Mouse (Mus musculus): ENCODE measurements around the gene Gm3411. TPM values are rescaled to one million over a fixed set of nuclear protein-coding genes. Genes with fewer than 3 reads are reported as not detected.
A peak's percentile ranks its signal among the peaks of the same experiment; 100 is the strongest.
"Not testable (repeated sequence)": the region's sequence is repeated elsewhere in the genome, so short reads cannot be mapped to it uniquely, and the experiment has no call there.

Gm3411 gene
- polyA plus RNA-seq (2014; fragmentation: Nextera tagmentation; extraction: Ambion mirVana): 2.1 and 2.4 TPM in 2 replicates

DNA sequence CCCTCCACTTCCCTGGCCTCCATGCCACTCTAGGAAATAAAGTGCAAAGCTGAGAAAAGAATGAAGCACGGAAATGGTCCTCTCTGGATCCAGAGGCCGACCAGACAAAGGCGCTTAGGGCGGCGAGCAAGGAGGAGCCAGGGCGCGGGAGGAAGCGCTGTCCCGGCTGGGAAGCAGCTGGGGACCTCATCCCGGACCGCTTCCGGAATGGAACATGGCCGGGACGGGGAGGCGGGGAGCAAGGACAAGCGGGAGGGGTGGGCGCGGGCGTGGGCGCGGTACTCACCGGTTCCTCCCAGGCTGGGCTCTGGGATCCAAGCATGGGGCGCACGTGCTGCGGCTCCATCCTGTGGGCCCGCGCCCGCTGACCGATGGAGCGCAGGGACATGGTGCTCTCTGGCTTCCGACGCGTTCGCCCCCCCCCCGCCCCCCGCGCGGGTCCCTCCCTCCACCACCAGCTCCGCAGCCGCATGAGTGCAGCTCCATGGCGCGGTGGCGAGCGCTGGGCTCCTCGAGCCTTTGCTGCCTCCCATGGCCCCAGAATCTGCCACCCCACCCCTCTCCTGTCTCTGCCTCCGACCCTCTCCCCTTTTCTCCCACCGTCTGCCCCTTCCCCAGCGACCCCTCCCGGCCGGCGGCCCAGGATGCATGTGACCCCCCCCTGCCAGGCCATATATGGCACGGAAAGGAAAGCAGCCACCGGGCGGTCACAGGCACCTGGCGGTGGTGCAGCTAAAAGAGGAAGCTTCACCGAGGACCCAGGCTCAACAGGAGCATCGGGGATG lies at the start of gene Gm3411:
Gm3411 (minus strand) TSS at position 320 of the 785 bp plus-strand sequence.
- not testable (repeated sequence) for H3K4me1 ChIP-seq (replicated peaks; ENCODE audit: control insufficient read depth, insufficient read depth, low read length); H3K9me3 ChIP-seq (ENCODE audit: control insufficient read depth, low read length); H3K27me3 ChIP-seq (replicated peaks; ENCODE audit: control insufficient read depth, insufficient read depth, low read length); ATAC-seq (replicated peaks; ENCODE audit: low FRiP score, low TSS enrichment, low read depth); H3K27ac ChIP-seq (ENCODE audit: low read depth); H3K36me3 ChIP-seq (ENCODE audit: control insufficient read depth, insufficient read depth, low read length)
- peak within 1 kb of the TSS; percentile 38; the same call in 1 of the 2 replicates for H3K9ac ChIP-seq (ENCODE audit: low read length)
- peak within 1 kb of the TSS; percentile 55 for H3K4me2 ChIP-seq (ENCODE audit: low read length)
- H3K4me3 ChIP-seq (ENCODE audit: low read depth, low read length): peak within 1 kb of the TSS; percentile 40
- WGBS: 2% methylated on average over 42 of the region's 57 CpGs
- peak; percentile 74 for DNase-seq (ENCODE audit: low spot score)

- not testable (repeated sequence) for DNase-seq (ENCODE audit: low spot score); H3K4me3 ChIP-seq (ENCODE audit: low read depth, low read length); H3K9ac ChIP-seq (ENCODE audit: low read length); ATAC-seq (replicated peaks; ENCODE audit: low FRiP score, low TSS enrichment, low read depth); H3K27ac ChIP-seq (ENCODE audit: low read depth); H3K9me3 ChIP-seq (ENCODE audit: control insufficient read depth, low read length); H3K36me3 ChIP-seq (ENCODE audit: control insufficient read depth, insufficient read depth, low read length); H3K27me3 ChIP-seq (replicated peaks; ENCODE audit: control insufficient read depth, insufficient read depth, low read length); H3K4me2 ChIP-seq (ENCODE audit: low read length); H3K4me1 ChIP-seq (replicated peaks; ENCODE audit: control insufficient read depth, insufficient read depth, low read length)
- 82% methylated on average over 2 of the region's 2 CpGs for WGBS
Measured at GRCm38 (mm10) chr14:6304743-6305142, 17.7 kb upstream of the Gm3411 start, which contains the start of gene Gm21103. TSS of gene Gm21103 (minus strand) at chr14:6304843.

GRCm38 (mm10) chr14:6219192-6219591 lies 67.9 kb downstream of the Gm3411 start, which contains the start of gene Gm21560:
TSS of gene Gm21560 (minus strand) at chr14:6219292.
- H3K27me3 ChIP-seq (replicated peaks; ENCODE audit: control insufficient read depth, insufficient read depth, low read length); ATAC-seq (replicated peaks; ENCODE audit: low FRiP score, low TSS enrichment, low read depth); DNase-seq (ENCODE audit: low spot score); H3K4me1 ChIP-seq (replicated peaks; ENCODE audit: control insufficient read depth, insufficient read depth, low read length); H3K36me3 ChIP-seq (ENCODE audit: control insufficient read depth, insufficient read depth, low read length); H3K27ac ChIP-seq (ENCODE audit: low read depth); H3K4me3 ChIP-seq (ENCODE audit: low read depth, low read length); H3K4me2 ChIP-seq (ENCODE audit: low read length); H3K9ac ChIP-seq (ENCODE audit: low read length); H3K9me3 ChIP-seq (ENCODE audit: control insufficient read depth, low read length): not testable (repeated sequence)
- WGBS: 42% methylated on average over 1 of the region's 2 CpGs

Other genes with a start within 250 kb of the Gm3411 start
- not detected in 2 replicates for gene Gm6337, start 229.0 kb downstream of the Gm3411 start, polyA plus RNA-seq (2014; fragmentation: Nextera tagmentation; extraction: Ambion mirVana)
- 0.99 and 1.3 TPM in 2 replicates for gene Gm8206, start 193.3 kb downstream of the Gm3411 start, polyA plus RNA-seq (2014; fragmentation: Nextera tagmentation; extraction: Ambion mirVana)
- gene Gm3468, start 178.6 kb downstream of the Gm3411 start, polyA plus RNA-seq (2014; fragmentation: Nextera tagmentation; extraction: Ambion mirVana): 2.7 and 3.3 TPM in 2 replicates
- gene Gm3476, start 161.4 kb downstream of the Gm3411 start, polyA plus RNA-seq (2014; fragmentation: Nextera tagmentation; extraction: Ambion mirVana): not detected in 2 replicates
- not detected in 2 replicates for gene Gm21560, start 68.0 kb downstream of the Gm3411 start, polyA plus RNA-seq (2014; fragmentation: Nextera tagmentation; extraction: Ambion mirVana)
- gene Gm21103, start 17.6 kb upstream of the Gm3411 start, polyA plus RNA-seq (2014; fragmentation: Nextera tagmentation; extraction: Ambion mirVana): not detected in 2 replicates
- not detected in 2 replicates for gene Gm3618, start 56.4 kb upstream of the Gm3411 start, polyA plus RNA-seq (2014; fragmentation: Nextera tagmentation; extraction: Ambion mirVana)
- gene Gm16440, start 103.1 kb upstream of the Gm3411 start, polyA plus RNA-seq (2014; fragmentation: Nextera tagmentation; extraction: Ambion mirVana): not detected in 2 replicates
- gene Gm3591, start 125.2 kb upstream of the Gm3411 start, polyA plus RNA-seq (2014; fragmentation: Nextera tagmentation; extraction: Ambion mirVana): 0.39 and 0.95 TPM in 2 replicates
- not detected in 2 replicates for gene Gm3594, start 157.4 kb upstream of the Gm3411 start, polyA plus RNA-seq (2014; fragmentation: Nextera tagmentation; extraction: Ambion mirVana)